Mouse (Mus musculus) CD4-positive naive resting alpha-beta T cell, adult 76 days (primary cell): Measurements from ENCODE around the gene Selenot. TPM values are rescaled to one million over a fixed set of nuclear protein-coding genes. Genes with fewer than 3 reads are reported as not detected.

Experiments used
- total RNA-seq: library from RNA; stranded (reverse); gene quantifications from one replicate; pipeline ENCODE4 v1.2.4, GENCODE M21; 2023

Selenot gene
- total RNA-seq, result 140 TPM

DNA sequence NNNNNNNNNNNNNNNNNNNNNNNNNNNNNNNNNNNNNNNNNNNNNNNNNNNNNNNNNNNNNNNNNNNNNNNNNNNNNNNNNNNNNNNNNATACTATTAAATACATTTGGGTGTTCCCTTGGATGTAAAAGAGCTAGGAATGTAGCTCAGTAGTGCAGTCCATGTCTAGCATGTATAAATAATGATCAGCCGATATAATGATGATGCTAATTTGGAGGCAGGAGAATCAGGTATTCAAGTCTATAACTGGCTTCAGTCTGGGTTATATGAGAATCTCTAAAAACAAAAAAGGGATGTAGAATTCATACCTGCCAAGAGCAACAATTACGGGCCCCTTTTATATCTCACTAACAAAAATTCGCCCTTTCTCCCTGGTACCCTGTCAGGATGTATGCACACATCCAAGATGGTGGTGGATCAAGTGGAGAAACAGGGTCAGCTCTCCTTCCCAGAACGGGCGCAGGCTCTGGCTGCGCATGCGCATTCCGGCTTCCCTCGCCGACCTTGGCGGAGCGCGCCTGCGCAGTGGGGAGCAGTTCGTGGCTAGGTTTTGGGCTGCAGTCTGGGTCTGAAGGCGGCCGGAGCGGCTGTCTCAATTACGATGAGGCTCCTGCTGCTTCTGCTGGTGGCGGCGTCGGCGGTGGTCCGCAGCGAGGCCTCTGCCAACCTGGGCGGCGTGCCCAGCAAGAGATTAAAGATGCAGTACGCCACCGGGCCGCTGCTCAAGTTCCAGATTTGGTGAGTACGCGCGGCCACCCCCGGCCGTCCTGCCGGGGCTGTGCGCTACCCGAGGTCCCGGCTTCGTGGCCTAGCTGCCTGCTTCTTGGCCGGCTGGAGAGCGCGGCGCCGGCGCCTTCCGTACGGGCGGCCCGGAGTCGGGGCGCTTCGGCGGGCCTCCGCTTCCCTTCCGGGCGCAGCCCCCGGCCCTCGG lies at the start of gene Selenot:
Gene Selenot, plus strand, starts transcription at position 500 of the 930 bp plus-strand sequence.

DNA sequence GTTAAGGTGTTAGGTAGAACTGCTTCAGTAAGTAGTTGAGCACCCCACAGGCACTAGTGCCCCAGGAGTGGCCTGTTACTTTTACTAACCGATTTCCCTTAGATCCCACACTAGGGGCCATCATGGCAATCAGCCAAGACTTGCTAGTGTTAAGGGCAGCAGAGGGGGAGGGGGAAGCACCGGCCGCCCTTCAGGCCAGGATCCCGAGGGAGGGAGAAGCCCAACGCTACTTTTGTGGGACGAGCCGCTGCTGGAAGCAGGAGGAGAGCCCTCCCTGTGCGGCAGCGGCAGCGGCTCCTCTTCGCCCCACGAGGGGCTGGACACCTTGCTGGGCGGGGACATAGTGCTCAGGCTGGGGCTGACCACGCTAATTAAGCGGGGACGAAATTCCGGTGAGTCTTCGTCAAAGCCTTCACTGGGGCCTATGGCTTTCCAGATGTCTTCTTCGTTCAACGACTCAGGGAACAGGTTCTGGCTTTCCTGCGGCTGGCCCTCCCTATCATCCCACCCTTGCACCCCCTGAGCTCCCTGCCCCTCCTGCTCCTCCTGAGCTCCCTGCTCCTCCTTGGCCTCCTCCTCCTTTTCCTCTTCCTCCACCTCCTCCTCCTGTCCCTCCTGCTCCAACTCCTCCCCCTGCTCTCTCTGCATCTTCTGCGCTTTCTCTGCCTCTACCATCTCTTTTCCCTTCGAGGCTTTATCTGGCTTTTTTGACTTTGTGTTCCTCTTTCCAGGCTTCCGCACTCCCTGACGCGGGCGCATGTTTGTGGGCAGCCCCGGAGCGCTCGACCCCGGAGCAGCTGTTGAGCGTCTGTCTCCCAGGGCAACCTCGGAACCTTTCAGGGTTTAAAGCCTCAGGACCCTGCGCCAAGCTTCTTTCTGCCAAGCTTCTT lies 60.2 kb downstream of the Selenot start, which contains the start of gene Erich6:
Gene Erich6, minus strand, starts transcription at position 802 of the 890 bp plus-strand sequence.

Other genes starting within 250 kb of the Selenot start
- gene Tsc22d2, start 161.9 kb upstream of the Selenot start, total RNA-seq, result 70.6 TPM
- 83.2 TPM for gene Eif2a, start 50.8 kb upstream of the Selenot start, total RNA-seq
- 67.4 TPM for gene Serp1, start 50.7 kb upstream of the Selenot start, total RNA-seq
- not detected for gene Erich6, start 60.6 kb downstream of the Selenot start, total RNA-seq
- 55.1 TPM for gene Siah2, start 115.8 kb downstream of the Selenot start, total RNA-seq
- not detected for gene Mindy4b-ps, start 245.7 kb downstream of the Selenot start, total RNA-seq